In the genomic region with DNA sequence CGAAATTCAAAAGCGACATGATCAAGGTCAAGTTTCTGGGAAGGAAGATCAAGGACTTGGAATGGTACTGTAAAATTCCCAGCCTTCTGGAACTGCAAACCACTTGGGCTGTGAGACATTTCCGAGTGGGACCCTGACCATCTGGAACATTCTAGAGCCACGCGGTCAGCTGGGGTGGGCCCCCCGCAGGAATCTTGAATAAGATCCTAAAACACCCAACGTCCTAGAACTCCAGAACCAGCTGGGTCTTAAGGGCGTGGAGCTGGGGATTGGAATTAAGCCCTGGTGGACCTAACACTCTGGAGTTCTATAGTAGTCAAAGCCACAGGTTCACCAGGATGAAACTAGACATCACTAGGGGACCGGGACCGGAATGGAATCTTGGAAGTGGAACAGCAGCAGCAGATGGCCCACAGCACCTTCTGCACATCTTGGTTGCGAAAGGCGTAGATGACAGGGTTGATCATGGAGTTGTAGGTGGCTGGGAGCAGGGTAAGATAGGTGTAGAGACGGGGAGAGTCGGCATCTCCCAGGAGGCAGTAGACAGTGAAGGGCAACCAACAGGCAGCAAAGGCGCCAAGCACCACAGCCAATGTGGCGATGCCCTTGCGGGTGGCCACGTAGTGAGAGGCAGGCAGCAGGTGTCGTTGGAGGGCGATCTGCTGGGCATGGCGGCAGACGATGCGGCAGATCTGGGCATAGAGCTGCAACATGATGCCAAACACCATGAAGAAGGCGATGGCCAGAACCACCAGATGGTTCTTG, we compare ENCODE assay signal across 20 mouse cellular contexts. TPM values are rescaled to one million over a fixed set of nuclear protein-coding genes. Genes with fewer than 3 reads are reported as not detected.
DNase-seq lines count a peak whose midpoint lies in the region; ATAC-seq and TF ChIP-seq lines count a peak whose summit lies in the region.
"Had no signal": no experiment of that assay in that cellular context is flagged by ENCODE, and none has a peak within 500 bp of the region (broad histone marks: within the 10 kb centered on the region; RNA-seq: fewer than 3 reads in every experiment).

No protein-coding gene starts in this region.

- WGBS in cerebellum, adult 2 months: 42% methylated on average over 24 of the region's 24 CpGs

- TF ChIP-seq CTCF in cerebellum, adult 2 months (IDR thresholded peaks at IDR 0.05; ENCODE audit: borderline replicate concordance, insufficient read depth, low read depth, low read length): no peak

- peak; percentile 42 to 43 for DNase-seq in cerebellum, adult 2 months
- DNase-seq in cerebellum, adult 9-10 months: no peak
- DNase-seq in left cerebral cortex, postnatal 4 days: peak; percentile 58
- no peak for DNase-seq in left cerebral cortex, adult 9 months (ENCODE audit: low spot score in 2 of 2)
- DNase-seq in cerebellum, adult 9-11 months: peak; percentile 50
- no peak for DNase-seq in urinary bladder, postnatal 25 days (ENCODE audit: low spot score)
- DNase-seq: gastrocnemius, postnatal 36 days had no signal

- peaks cover 23% of the 10 kb centered on the region for H3K4me1 ChIP-seq in cerebellum, adult 2 months (ENCODE audit: control insufficient read depth, insufficient read depth, low read length)

- no peak overlapping the region for H3K27ac ChIP-seq in cerebellum, adult 2 months (ENCODE audit: insufficient read depth, low read length)
- H3K27ac ChIP-seq: embryonic facial prominence, embryonic 10.5 days; forebrain, embryonic 10.5 days; gastrocnemius, adult 2 months; heart, embryonic 15.5 days; hindbrain, embryonic 15.5 days had no signal

- intact Hi-C loops in left cerebral cortex, postnatal 4 days (cut with DNase I): loop anchor here (10.0 kb wide), 1 partner anchor 195 kb away; the partner anchor contains the start of gene Ahdc1

- ATAC-seq in erythroblast, adult 5-6 weeks (replicated peaks; ENCODE audit: low FRiP score, poor library complexity, severe bottlenecking): no peak
- ATAC-seq: intestine, embryonic 16.5 days had no signal

- no peaks in the 10 kb centered on the region for H3K27me3 ChIP-seq in cerebellum, adult 2 months (ENCODE audit: control insufficient read depth, insufficient read depth, low read length)

- H3K4me3 ChIP-seq in cerebellum, adult 2 months (replicated peaks; ENCODE audit: insufficient read depth, low read depth, low read length): no peak overlapping the region
- H3K4me3 ChIP-seq: erythroblast, embryonic 14.5 days; forebrain, embryonic 10.5 days; gastrocnemius, adult 2 months; heart, embryonic 10.5 days; heart, embryonic 15.5 days; hindbrain, embryonic 15.5 days had no signal

- TF ChIP-seq POLR2A in cerebellum, adult 2 months (IDR thresholded peaks at IDR 0.05; ENCODE audit: borderline replicate concordance, insufficient read depth, low read length): no peak

RNA-seq across cellular contexts. Expression of gene Cd164l2, which starts 1.7 kb away (rescaled TPM):
- polyA plus RNA-seq in cerebellum, adult 2 months (2012; rRNA removed): 7.4 and 10.9 TPM in 2 replicates
- 1 to 10 TPM in 1 of 2 experiments, under 1 TPM in 1; 0.72 to 1.8 TPM for total RNA-seq in left cerebral cortex, postnatal 4 days (2021)
- total RNA-seq in erythroblast, adult 5-6 weeks (2015; ENCODE audit: low replicate concordance): not detected in 2 replicates
- total RNA-seq in erythroblast, adult 5-6 weeks (2017; ENCODE audit: low replicate concordance): not detected in 2 replicates
- total RNA-seq: heart, adult 18-20 months; heart, postnatal 14 days; hematopoietic stem cell, adult 5-6 weeks; MEL had no signal
- polyA plus RNA-seq: erythroblast, embryonic 14.5 days had no signal

RNA-seq across cellular contexts. Expression of gene Gpr3, which starts 2.1 kb away (rescaled TPM):
- polyA plus RNA-seq in cerebellum, adult 2 months (2012; rRNA removed): 10.1 and 10.9 TPM in 2 replicates
- total RNA-seq in left cerebral cortex, postnatal 4 days (2021): 1 to 10 TPM; 2.0 to 2.1 TPM
- total RNA-seq in erythroblast, adult 5-6 weeks (2015; ENCODE audit: low replicate concordance): not detected in 2 replicates
- total RNA-seq in erythroblast, adult 5-6 weeks (2017; ENCODE audit: low replicate concordance): not detected in 2 replicates
- total RNA-seq: gastrocnemius, adult 2 months; gastrocnemius, postnatal 36 days; heart, adult 18-20 months had no signal
- polyA plus RNA-seq: erythroblast, embryonic 14.5 days had no signal

RNA-seq across cellular contexts. Expression of gene Map3k6, which starts 30.4 kb away (rescaled TPM):
- polyA plus RNA-seq in cerebellum, adult 2 months (2012; rRNA removed): 4.0 and 4.7 TPM in 2 replicates
- 1 to 10 TPM; 3.0 to 3.3 TPM for total RNA-seq in left cerebral cortex, postnatal 4 days (2021)
- total RNA-seq in erythroblast, adult 5-6 weeks (2015; ENCODE audit: low replicate concordance): 0.96 and 4.6 TPM in 2 replicates
- 0.42 TPM in 1 of 2 replicates, not detected in the other for total RNA-seq in erythroblast, adult 5-6 weeks (2017; ENCODE audit: low replicate concordance)

RNA-seq across cellular contexts. Expression of gene Sytl1, which starts 52.7 kb away (rescaled TPM):
- polyA plus RNA-seq in cerebellum, adult 2 months (2012; rRNA removed): 0.59 and 0.60 TPM in 2 replicates
- total RNA-seq in left cerebral cortex, postnatal 4 days (2021): under 1 TPM; 0.42 to 0.44 TPM
- total RNA-seq in erythroblast, adult 5-6 weeks (2015; ENCODE audit: low replicate concordance): 0.96 and 1.0 TPM in 2 replicates
- 0.28 and 1.4 TPM in 2 replicates for total RNA-seq in erythroblast, adult 5-6 weeks (2017; ENCODE audit: low replicate concordance)
- total RNA-seq: gastrocnemius, adult 2 months had no signal

Comparison
In these comparisons a context has a peak if more than half of its experiments do, and no peak if none do; other contexts are left out.
1. DNase-seq: peak in cerebellum, adult 2 months (2 of 2), left cerebral cortex, postnatal 4 days (single experiment) and cerebellum, adult 9-11 months (single experiment); none in cerebellum, adult 9-10 months (single experiment), left cerebral cortex, adult 9 months (0 of 2) and urinary bladder, postnatal 25 days (single experiment).